Mouse (Mus musculus) MEL (cell line): ENCODE measurements at regions not wholly inside any gene's neighbourhood (a gene's known extent, or its start where the extent isn't known, plus 50 kb on each side); places are given as distances from the start of the nearest gene placed in this dataset.

Experiments used
- DNase-seq: peaks from one replicate; pipeline ENCODE4 v3.0.0; 2011; ENCODE audit warnings: low read depth, low spot score
- H3K27ac ChIP-seq: 2 replicates; pipeline ENCODE4 v1.5.1; 2012; ENCODE audit warnings: low read depth, mild to moderate bottlenecking, control low read depth, low read length, moderate library complexity; ENCODE audit not compliant: control insufficient read depth
- H3K27me3 ChIP-seq, 2 experiments: fragments of 150-350 bp in 1 of 2; sonication (generic) in 1 of 2; 2 replicates each; pipeline ENCODE4 v1.6.1; 2012; ENCODE audit warnings: low read length in 2 of 2, mild to moderate bottlenecking in 2 of 2, improper control_type of control experiment in 1 of 2, moderate library complexity in 1 of 2; ENCODE audit not compliant: insufficient read depth in 2 of 2, control insufficient read depth in 1 of 2
- H3K36me3 ChIP-seq, 2 experiments: 2 replicates each; pipeline ENCODE4 v1.6.1; 2012 to 2014; ENCODE audit warnings: low read length in 2 of 2, improper control_type of control experiment in 1 of 2, inconsistent platforms in 1 of 2, mild to moderate bottlenecking in 1 of 2; ENCODE audit not compliant: insufficient read depth in 2 of 2, control insufficient read depth in 1 of 2
- H3K4me1 ChIP-seq, 2 experiments: fragments of 150-350 bp in 1 of 2; sonication (generic) in 1 of 2; 2 replicates each; pipeline ENCODE4 v1.6.1; 2012; ENCODE audit warnings: low read length in 2 of 2, improper control_type of control experiment in 1 of 2, mild to moderate bottlenecking in 1 of 2; ENCODE audit not compliant: insufficient read depth in 2 of 2, control insufficient read depth in 1 of 2
- H3K4me3 ChIP-seq, 2 experiments: fragments of 150-350 bp in 1 of 2; sonication (generic) in 1 of 2; 2 replicates each; pipeline ENCODE4 v1.5.1; 2012; ENCODE audit warnings: low read depth in 2 of 2, low read length in 2 of 2, mild to moderate bottlenecking in 2 of 2, moderate library complexity in 2 of 2, control low read depth in 1 of 2, improper control_type of control experiment in 1 of 2; ENCODE audit not compliant: control insufficient read depth in 1 of 2, insufficient read depth in 1 of 2
- H3K79me2 ChIP-seq: 2 replicates; pipeline ENCODE4 v1.6.1; 2012; ENCODE audit warnings: mild to moderate bottlenecking, low read length, moderate library complexity; ENCODE audit not compliant: control insufficient read depth, poor library complexity, insufficient read depth
- H3K9ac ChIP-seq: 2 replicates; pipeline ENCODE4 v1.6.1; 2012; ENCODE audit warnings: low read depth, mild to moderate bottlenecking, control low read depth, low read length, moderate library complexity; ENCODE audit not compliant: control insufficient read depth, poor library complexity, severe bottlenecking
- H3K9me3 ChIP-seq: fragments of 150-350 bp; sonication (generic); replicated peaks from 2 replicates; pipeline ENCODE4 v1.6.1; 2012; ENCODE audit warnings: mild to moderate bottlenecking, low read length, improper control_type of control experiment, moderate library complexity; ENCODE audit not compliant: insufficient read depth
- CHD2 ChIP-seq: IDR thresholded peaks from 2 replicates; pipeline ENCODE4 v1.6.1; 2011; ENCODE audit warnings: low read length, improper control_type of control experiment
- ELF1 ChIP-seq: IDR thresholded peaks from 2 replicates; pipeline ENCODE4 v1.6.1; 2014; ENCODE audit warnings: low read depth, mild to moderate bottlenecking, inconsistent platforms, low read length, improper control_type of control experiment, moderate library complexity
- EP300 ChIP-seq, 2 experiments: IDR thresholded peaks; 2 replicates each; pipeline ENCODE4 v1.6.1; 2011; ENCODE audit warnings: improper control_type of control experiment in 2 of 2, low read length in 2 of 2, low read depth in 1 of 2, mild to moderate bottlenecking in 1 of 2
- GABPA ChIP-seq: IDR thresholded peaks from 2 replicates; pipeline ENCODE4 v1.6.1; 2012; ENCODE audit warnings: low read depth, mild to moderate bottlenecking, inconsistent platforms, low read length, improper control_type of control experiment, moderate library complexity
- GATA1 ChIP-seq: IDR thresholded peaks from 2 replicates; pipeline ENCODE4 v1.6.1; 2011; ENCODE audit warnings: low read depth, low read length, improper control_type of control experiment
- MAX ChIP-seq: IDR thresholded peaks from 2 replicates; pipeline ENCODE4 v1.6.1; 2011; ENCODE audit warnings: low read length, improper control_type of control experiment
- MAZ ChIP-seq: IDR thresholded peaks from 2 replicates; pipeline ENCODE4 v1.6.1; 2012; ENCODE audit warnings: low read depth, mild to moderate bottlenecking, inconsistent platforms, low read length, improper control_type of control experiment
- MXI1 ChIP-seq: IDR thresholded peaks from 2 replicates; pipeline ENCODE4 v1.6.1; 2011; ENCODE audit warnings: mild to moderate bottlenecking, low read depth, low read length, improper control_type of control experiment
- MYB ChIP-seq: IDR thresholded peaks from 2 replicates; pipeline ENCODE4 v1.6.1; 2011; ENCODE audit warnings: mild to moderate bottlenecking, low read depth, low read length, improper control_type of control experiment
- MYC ChIP-seq: IDR thresholded peaks from 2 replicates; pipeline ENCODE4 v1.6.1; 2011; ENCODE audit warnings: low read depth, mild to moderate bottlenecking, low read length, improper control_type of control experiment, moderate library complexity
- POLR2AphosphoS2 ChIP-seq: IDR thresholded peaks from 2 replicates; pipeline ENCODE4 v1.6.1; 2011; ENCODE audit warnings: low read length, improper control_type of control experiment
- RCOR1 ChIP-seq: IDR thresholded peaks from 2 replicates; pipeline ENCODE4 v1.6.1; 2012; ENCODE audit warnings: low read depth, mild to moderate bottlenecking, inconsistent platforms, low read length, improper control_type of control experiment
- SMC3 ChIP-seq: IDR thresholded peaks from 2 replicates; pipeline ENCODE4 v1.6.1; 2011; ENCODE audit warnings: low read depth, low read length, improper control_type of control experiment
- TBP ChIP-seq: IDR thresholded peaks from 2 replicates; pipeline ENCODE4 v1.8.0; 2011; ENCODE audit warnings: low read depth, low read length, improper control_type of control experiment
- UBTF ChIP-seq: IDR thresholded peaks from 2 replicates; pipeline ENCODE4 v1.6.1; 2012; ENCODE audit warnings: low read depth, mild to moderate bottlenecking, inconsistent platforms, low read length, improper control_type of control experiment, moderate library complexity, borderline replicate concordance; ENCODE audit not compliant: insufficient read depth
- USF1 ChIP-seq: IDR thresholded peaks from 2 replicates; pipeline ENCODE4 v1.6.1; 2014; ENCODE audit warnings: low read depth, mild to moderate bottlenecking, inconsistent platforms, low read length, improper control_type of control experiment, moderate library complexity
- ZC3H11A ChIP-seq: IDR thresholded peaks from 2 replicates; pipeline ENCODE4 v1.6.1; 2012; ENCODE audit warnings: low read depth, mild to moderate bottlenecking, inconsistent platforms, low read length, improper control_type of control experiment
- ZKSCAN1 ChIP-seq: IDR thresholded peaks from 2 replicates; pipeline ENCODE4 v1.6.1; 2012; ENCODE audit warnings: low read depth, mild to moderate bottlenecking, inconsistent platforms, low read length, improper control_type of control experiment, moderate library complexity

GRCm38 (mm10) chr2:61250068-61250800, 287.2 kb upstream of the Rbms1 start:
- DNase-seq = no peak
- Histone ChIP-seq H3K9me3 (no peaks in the 10 kb centered on the region), H3K79me2 (no peaks in the 10 kb centered on the region), H3K27ac (no peak overlapping the region), H3K4me1 (no peaks in the 10 kb centered on the region), H3K4me3 (no peak overlapping the region), H3K9ac (no peak overlapping the region), H3K36me3 (no peaks in the 10 kb centered on the region), H3K27me3 (no peaks in the 10 kb centered on the region; a peak in 1 of 4 replicates)
- no peak for TF ChIP-seq UBTF
- TF ChIP-seq GABPA = no peak
- TF ChIP-seq RCOR1 = no peak
- TF ChIP-seq TBP = no peak
- no peak for TF ChIP-seq MYB
- no peak for TF ChIP-seq ZKSCAN1
- no peak for TF ChIP-seq ELF1
- TF ChIP-seq MYC = no peak
- TF ChIP-seq MXI1 = no peak
- no peak for TF ChIP-seq GATA1

GRCm38 (mm10) chr2:61247956-61248355, 285.0 kb upstream of the Rbms1 start:
- Histone ChIP-seq H3K4me3 (no peak overlapping the region), H3K27me3 (no peaks in the 10 kb centered on the region; a peak in 3 of 4 replicates), H3K9ac (no peak overlapping the region), H3K36me3 (no peaks in the 10 kb centered on the region)
- TF ChIP-seq EP300 (IDR thresholded peaks at IDR 0.05; ENCODE audit: low read depth in 1 of 2, low read length in 2 of 2) (no peak), USF1 (no peak), CHD2 (no peak), MAX (no peak), SMC3 (no peak), TBP (no peak), MAZ (no peak), POLR2AphosphoS2 (no peak), GABPA (no peak), UBTF (no peak), ZC3H11A (no peak)
- TF ChIP-seq, all 39 proteins: peak for 0
- no peak for DNase-seq
- no peaks in the 10 kb centered on the region for H3K9me3 ChIP-seq
- H3K27ac ChIP-seq = no peak overlapping the region
- no peaks in the 10 kb centered on the region for H3K79me2 ChIP-seq
- H3K4me1 ChIP-seq = no peaks in the 10 kb centered on the region
